Mouse (Mus musculus) hindbrain, embryonic 11.5 days (tissue): ENCODE data around the gene Gm7714. TPM values are rescaled to one million over a fixed set of nuclear protein-coding genes. Genes with fewer than 3 reads are reported as not detected.
"Not testable (repeated sequence)": the region's sequence is repeated elsewhere in the genome, so short reads cannot be mapped to it uniquely, and the experiment has no call there.

Experiments used
- ATAC-seq: fragments of 200-750 bp; cut with Nextera tagmentation; 2 replicates; pipeline ENCODE4 v1.8.0; 2017; ENCODE audit warnings: mild to moderate bottlenecking, moderate TSS enrichment, moderate library complexity; ENCODE audit not compliant: low FRiP score
- DNase-seq: peaks from one replicate; pipeline ENCODE4 v3.0.0-alpha.2; 2015; ENCODE audit warnings: low spot score
- H3K27ac ChIP-seq: fragments of 300-500 bp; sonication (generic); 2 replicates; pipeline ENCODE4 v1.5.1; 2014; ENCODE audit warnings: mild to moderate bottlenecking, low read depth, low read length
- H3K27me3 ChIP-seq: fragments of 300-500 bp; sonication (generic); 2 replicates; pipeline ENCODE4 v1.6.1; 2014; ENCODE audit warnings: mild to moderate bottlenecking, low read length, moderate library complexity, mixed read lengths; ENCODE audit not compliant: control insufficient read depth, insufficient read depth
- H3K36me3 ChIP-seq: fragments of 300-500 bp; sonication (generic); 2 replicates; pipeline ENCODE4 v1.6.1; 2014; ENCODE audit warnings: mild to moderate bottlenecking, low read length, moderate library complexity, mixed read lengths; ENCODE audit not compliant: control insufficient read depth, insufficient read depth
- H3K4me1 ChIP-seq: fragments of 300-500 bp; sonication (generic); replicated peaks from 2 replicates; pipeline ENCODE4 v1.6.1; 2014; ENCODE audit warnings: low read length, mixed read lengths; ENCODE audit not compliant: control insufficient read depth, insufficient read depth
- H3K4me2 ChIP-seq: fragments of 300-500 bp; sonication (generic); replicated peaks from 2 replicates; pipeline ENCODE4 v1.6.1; 2014; ENCODE audit warnings: mild to moderate bottlenecking, low read depth, low read length
- H3K4me3 ChIP-seq: fragments of 300-500 bp; sonication (generic); 2 replicates; pipeline ENCODE4 v1.5.1; 2014; ENCODE audit warnings: low read depth, low read length
- H3K9ac ChIP-seq: fragments of 300-500 bp; sonication (generic); 2 replicates; pipeline ENCODE4 v1.6.1; 2014; ENCODE audit warnings: low read depth, low read length
- H3K9me3 ChIP-seq: fragments of 300-500 bp; sonication (generic); 2 replicates; pipeline ENCODE4 v1.6.1; 2016; ENCODE audit warnings: low read length; ENCODE audit not compliant: control insufficient read depth
- WGBS: fragments of 180-500 bp; shearing (Covaris S2); extraction: QIAGEN DNeasy Blood & Tissue Kit; methylation state at CpG from one replicate; pipeline ENCODE4 v1.1.7; 2014; 5-methylcytosine and 5-hydroxymethylcytosine counted together
- polyA plus RNA-seq: library from polyadenylated mRNA; unstranded; fragments of >200 nt; fragmentation: Nextera tagmentation; extraction: Ambion mirVana; gene quantifications from 2 replicates; pipeline ENCODE4 v1.2.1, GENCODE M21; 2014

The Gm7714 gene
- not detected in 2 replicates for polyA plus RNA-seq

DNA sequence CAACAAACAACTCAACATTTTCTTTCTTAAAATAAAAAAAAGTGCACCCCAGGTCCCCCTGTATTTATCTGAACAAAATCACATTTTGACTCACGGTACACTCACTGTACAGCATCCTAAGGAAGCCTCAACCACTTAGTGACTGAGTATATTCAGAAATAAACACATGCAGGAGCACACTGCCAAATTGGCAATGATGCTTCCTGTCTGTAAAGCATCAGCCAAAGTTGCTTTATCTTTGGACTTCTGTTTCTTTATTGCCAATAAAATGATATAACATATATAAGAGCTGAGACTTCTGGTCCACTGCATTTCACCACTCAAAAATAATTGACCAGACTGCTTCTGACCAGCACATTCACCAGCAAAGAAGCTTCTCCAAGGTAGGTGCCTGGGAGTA lies at the start of gene Gm7714:
Gene Gm7714 (plus strand): TSS at position 301 of the 400 bp plus-strand sequence.
- no peak for DNase-seq
- no peak within 1 kb of the TSS for H3K27ac ChIP-seq
- H3K4me1 ChIP-seq = no peaks in the 10 kb centered on the region
- no peak within 1 kb of the TSS for H3K4me2 ChIP-seq
- ATAC-seq = no peak
- H3K4me3 ChIP-seq = no peak within 1 kb of the TSS
- H3K9ac ChIP-seq = no peak within 1 kb of the TSS
- no peaks in the 10 kb centered on the region for H3K9me3 ChIP-seq
- H3K27me3 ChIP-seq = no peaks in the 10 kb centered on the region
- 87% methylated on average over 1 of the region's 1 CpGs for WGBS
- H3K36me3 ChIP-seq = no peaks in the 10 kb centered on the region

DNA sequence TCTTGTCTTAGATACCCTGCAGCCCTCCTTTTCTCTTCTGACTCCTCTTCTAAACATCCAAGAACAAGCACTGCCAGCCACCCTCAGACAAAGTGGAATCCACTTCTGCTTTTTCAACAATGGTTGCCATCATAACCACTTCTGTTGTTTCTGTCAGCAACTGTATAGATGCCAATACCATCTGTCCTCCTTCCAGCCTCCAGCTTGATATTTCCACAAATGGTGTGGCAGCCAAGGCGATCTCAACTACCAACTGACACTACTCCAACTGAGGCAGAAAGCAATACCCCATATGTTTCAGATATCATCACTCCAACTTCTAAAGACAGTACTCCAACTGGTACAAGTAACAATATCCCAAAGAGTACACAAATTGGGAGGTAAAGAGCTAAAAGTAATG lies 12.2 kb upstream of the Gm7714 start:
- ATAC-seq (no peak), DNase-seq (no peak)
- Histone ChIP-seq H3K27ac (no peak overlapping the region), H3K9me3 (no peaks in the 10 kb centered on the region), H3K36me3 (no peaks in the 10 kb centered on the region), H3K9ac (no peak overlapping the region), H3K4me2 (no peak overlapping the region), H3K4me3 (no peak overlapping the region), H3K4me1 (no peaks in the 10 kb centered on the region), H3K27me3 (no peaks in the 10 kb centered on the region)
- WGBS = 91% methylated on average over 1 of the region's 1 CpGs

DNA sequence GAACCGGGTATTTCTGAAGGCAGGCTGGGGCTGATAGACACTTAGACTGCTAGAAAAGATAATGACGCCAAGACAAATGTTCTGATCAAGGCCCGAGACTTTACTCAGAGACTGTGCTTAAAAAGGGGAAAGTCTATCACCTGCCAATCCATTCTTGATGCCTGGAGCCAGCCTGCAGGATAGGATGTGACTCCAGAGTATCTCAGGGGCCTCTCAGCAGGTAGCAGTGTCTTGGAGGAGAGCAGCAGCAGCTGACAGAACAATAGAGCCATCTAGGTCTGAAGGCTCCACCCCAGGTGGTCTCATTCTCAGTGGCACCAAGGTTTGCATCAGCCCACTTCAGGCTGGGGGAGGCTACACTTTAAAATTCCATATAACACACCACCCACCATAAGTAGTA lies 42.6 kb downstream of the Gm7714 start:
- H3K4me2 ChIP-seq, DNase-seq, H3K4me3 ChIP-seq, H3K27ac ChIP-seq, H3K36me3 ChIP-seq, H3K9ac ChIP-seq, H3K4me1 ChIP-seq, ATAC-seq, H3K9me3 ChIP-seq, H3K27me3 ChIP-seq: not testable (repeated sequence)
- WGBS = 59% methylated on average over 3 of the region's 3 CpGs

DNA sequence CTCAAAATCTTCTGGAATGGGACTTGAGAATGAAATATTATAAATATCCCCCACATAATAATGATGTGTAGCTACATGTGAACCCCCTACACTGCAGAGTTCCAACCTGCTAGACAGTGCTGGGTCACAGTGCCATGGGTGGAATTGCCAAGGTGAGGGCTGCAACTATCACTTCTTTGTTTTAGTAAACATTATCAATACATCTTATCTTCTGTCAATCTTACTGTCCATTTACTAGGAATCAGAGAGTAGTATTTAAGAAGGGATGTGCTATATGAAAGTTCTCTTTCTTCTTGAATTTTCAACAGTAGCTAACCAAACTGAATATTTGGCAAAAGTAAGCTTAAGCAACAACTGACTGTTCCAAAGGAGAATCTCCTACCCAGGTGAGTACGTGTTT lies 48.3 kb downstream of the Gm7714 start, which contains the start of gene Prol1:
Gene Prol1 (plus strand): TSS at position 301 of the 400 bp plus-strand sequence.
- H3K9ac ChIP-seq = no peak within 1 kb of the TSS
- WGBS = 90% methylated on average over 1 of the region's 1 CpGs
- no peak within 1 kb of the TSS for H3K4me2 ChIP-seq
- ATAC-seq (no peak), DNase-seq (no peak)
- no peaks in the 10 kb centered on the region for H3K4me1 ChIP-seq
- no peak within 1 kb of the TSS for H3K4me3 ChIP-seq
- no peak within 1 kb of the TSS for H3K27ac ChIP-seq
- no peaks in the 10 kb centered on the region for H3K36me3 ChIP-seq
- H3K27me3 ChIP-seq = no peaks in the 10 kb centered on the region
- H3K9me3 ChIP-seq = no peaks in the 10 kb centered on the region

Other genes starting within 250 kb of the Gm7714 start
- gene Smr2, start 182.4 kb upstream of the Gm7714 start, polyA plus RNA-seq = not detected in 2 replicates
- not detected in 2 replicates for gene Gm11116, start 157.4 kb upstream of the Gm7714 start, polyA plus RNA-seq
- gene Gm11115, start 114.8 kb upstream of the Gm7714 start, polyA plus RNA-seq = not detected in 2 replicates
- not detected in 2 replicates for gene Prol1, start 48.4 kb downstream of the Gm7714 start, polyA plus RNA-seq
- gene Amtn, start 107.2 kb downstream of the Gm7714 start, polyA plus RNA-seq = not detected in 2 replicates
- gene Ambn, start 187.1 kb downstream of the Gm7714 start, polyA plus RNA-seq = not detected in 2 replicates
- gene Enam, start 219.1 kb downstream of the Gm7714 start, polyA plus RNA-seq = not detected in 2 replicates